Mouse (Mus musculus) MEL (cell line): ENCODE data around the gene Gnao1. TPM values are rescaled to one million over a fixed set of nuclear protein-coding genes. Genes with fewer than 3 reads are reported as not detected.

Experiments
- DNase-seq: peaks from one replicate; pipeline ENCODE4 v3.0.0; 2011; ENCODE audit warnings: low read depth, low spot score
- H3K27ac ChIP-seq: 2 replicates; pipeline ENCODE4 v1.5.1; 2012; ENCODE audit warnings: low read depth, mild to moderate bottlenecking, control low read depth, low read length, moderate library complexity; ENCODE audit not compliant: control insufficient read depth
- H3K27me3 ChIP-seq, 2 experiments: fragments of 150-350 bp in 1 of 2; sonication (generic) in 1 of 2; 2 replicates each; pipeline ENCODE4 v1.6.1; 2012; ENCODE audit warnings: low read length in 2 of 2, mild to moderate bottlenecking in 2 of 2, improper control_type of control experiment in 1 of 2, moderate library complexity in 1 of 2; ENCODE audit not compliant: insufficient read depth in 2 of 2, control insufficient read depth in 1 of 2
- H3K36me3 ChIP-seq, 2 experiments: 2 replicates each; pipeline ENCODE4 v1.6.1; 2012 to 2014; ENCODE audit warnings: low read length in 2 of 2, improper control_type of control experiment in 1 of 2, inconsistent platforms in 1 of 2, mild to moderate bottlenecking in 1 of 2; ENCODE audit not compliant: insufficient read depth in 2 of 2, control insufficient read depth in 1 of 2
- H3K4me1 ChIP-seq, 2 experiments: fragments of 150-350 bp in 1 of 2; sonication (generic) in 1 of 2; 2 replicates each; pipeline ENCODE4 v1.6.1; 2012; ENCODE audit warnings: low read length in 2 of 2, improper control_type of control experiment in 1 of 2, mild to moderate bottlenecking in 1 of 2; ENCODE audit not compliant: insufficient read depth in 2 of 2, control insufficient read depth in 1 of 2
- H3K4me3 ChIP-seq, 2 experiments: fragments of 150-350 bp in 1 of 2; sonication (generic) in 1 of 2; 2 replicates each; pipeline ENCODE4 v1.5.1; 2012; ENCODE audit warnings: low read depth in 2 of 2, low read length in 2 of 2, mild to moderate bottlenecking in 2 of 2, moderate library complexity in 2 of 2, control low read depth in 1 of 2, improper control_type of control experiment in 1 of 2; ENCODE audit not compliant: control insufficient read depth in 1 of 2, insufficient read depth in 1 of 2
- H3K79me2 ChIP-seq: 2 replicates; pipeline ENCODE4 v1.6.1; 2012; ENCODE audit warnings: mild to moderate bottlenecking, low read length, moderate library complexity; ENCODE audit not compliant: control insufficient read depth, poor library complexity, insufficient read depth
- H3K9ac ChIP-seq: 2 replicates; pipeline ENCODE4 v1.6.1; 2012; ENCODE audit warnings: low read depth, mild to moderate bottlenecking, control low read depth, low read length, moderate library complexity; ENCODE audit not compliant: control insufficient read depth, poor library complexity, severe bottlenecking
- H3K9me3 ChIP-seq: fragments of 150-350 bp; sonication (generic); replicated peaks from 2 replicates; pipeline ENCODE4 v1.6.1; 2012; ENCODE audit warnings: mild to moderate bottlenecking, low read length, improper control_type of control experiment, moderate library complexity; ENCODE audit not compliant: insufficient read depth
- BHLHE40 ChIP-seq: IDR thresholded peaks from 2 replicates; pipeline ENCODE4 v1.6.1; 2012; ENCODE audit warnings: low read depth, mild to moderate bottlenecking, inconsistent platforms, low read length, improper control_type of control experiment, borderline replicate concordance
- CTCF ChIP-seq, 3 experiments: IDR thresholded peaks in 2 of 3; conservative IDR thresholded peaks in 1 of 3; 2 replicates each; pipeline ENCODE4 v1.5.1; 2011 to 2012; ENCODE audit warnings: low read length in 3 of 3, low read depth in 2 of 3, mild to moderate bottlenecking in 2 of 3, improper control_type of control experiment in 1 of 3, inconsistent platforms in 1 of 3, mixed read lengths in 1 of 3, moderate library complexity in 1 of 3; ENCODE audit not compliant: control insufficient read depth in 1 of 3, insufficient read depth in 1 of 3, poor library complexity in 1 of 3, severe bottlenecking in 1 of 3
- E2F4 ChIP-seq: IDR thresholded peaks from 2 replicates; pipeline ENCODE4 v1.6.1; 2011; ENCODE audit warnings: low read depth, low read length, improper control_type of control experiment, borderline replicate concordance
- ELF1 ChIP-seq: IDR thresholded peaks from 2 replicates; pipeline ENCODE4 v1.6.1; 2014; ENCODE audit warnings: low read depth, mild to moderate bottlenecking, inconsistent platforms, low read length, improper control_type of control experiment, moderate library complexity
- EP300 ChIP-seq, 2 experiments: IDR thresholded peaks; 2 replicates each; pipeline ENCODE4 v1.6.1; 2011; ENCODE audit warnings: improper control_type of control experiment in 2 of 2, low read length in 2 of 2, low read depth in 1 of 2, mild to moderate bottlenecking in 1 of 2
- ETS1 ChIP-seq: IDR thresholded peaks from 2 replicates; pipeline ENCODE4 v1.6.1; 2012; ENCODE audit warnings: low read depth, mild to moderate bottlenecking, inconsistent platforms, low read length, improper control_type of control experiment, moderate library complexity
- GATA1 ChIP-seq: IDR thresholded peaks from 2 replicates; pipeline ENCODE4 v1.6.1; 2011; ENCODE audit warnings: low read depth, low read length, improper control_type of control experiment
- JUND ChIP-seq: IDR thresholded peaks from 2 replicates; pipeline ENCODE4 v1.6.1; 2011; ENCODE audit warnings: low read depth, mild to moderate bottlenecking, improper control_type of control experiment, low read length
- KAT2A ChIP-seq: conservative IDR thresholded peaks from 2 replicates; pipeline ENCODE4 v1.6.1; 2012; ENCODE audit warnings: low read depth, low read length, improper control_type of control experiment, inconsistent platforms
- MAFK ChIP-seq: IDR thresholded peaks from 2 replicates; pipeline ENCODE4 v1.6.1; 2011; ENCODE audit warnings: low read depth, mild to moderate bottlenecking, low read length, improper control_type of control experiment, borderline replicate concordance
- MAX ChIP-seq: IDR thresholded peaks from 2 replicates; pipeline ENCODE4 v1.6.1; 2011; ENCODE audit warnings: low read length, improper control_type of control experiment
- MAZ ChIP-seq: IDR thresholded peaks from 2 replicates; pipeline ENCODE4 v1.6.1; 2012; ENCODE audit warnings: low read depth, mild to moderate bottlenecking, inconsistent platforms, low read length, improper control_type of control experiment
- MEF2A ChIP-seq: IDR thresholded peaks from 2 replicates; pipeline ENCODE4 v1.6.1; 2014; ENCODE audit warnings: low read depth, mild to moderate bottlenecking, inconsistent platforms, low read length, improper control_type of control experiment; ENCODE audit not compliant: poor library complexity, insufficient replicate concordance, severe bottlenecking; ENCODE audit errors: extremely low read depth
- MXI1 ChIP-seq: IDR thresholded peaks from 2 replicates; pipeline ENCODE4 v1.6.1; 2011; ENCODE audit warnings: mild to moderate bottlenecking, low read depth, low read length, improper control_type of control experiment
- MYB ChIP-seq: IDR thresholded peaks from 2 replicates; pipeline ENCODE4 v1.6.1; 2011; ENCODE audit warnings: mild to moderate bottlenecking, low read depth, low read length, improper control_type of control experiment
- NELFE ChIP-seq: IDR thresholded peaks from 2 replicates; pipeline ENCODE4 v1.6.1; 2011; ENCODE audit warnings: low read depth, low read length, improper control_type of control experiment
- POLR2AphosphoS2 ChIP-seq: IDR thresholded peaks from 2 replicates; pipeline ENCODE4 v1.6.1; 2011; ENCODE audit warnings: low read length, improper control_type of control experiment
- POLR2AphosphoS5 ChIP-seq: IDR thresholded peaks from 2 replicates; pipeline ENCODE4 v1.6.1; 2012; ENCODE audit warnings: low read depth, borderline replicate concordance, mild to moderate bottlenecking, inconsistent platforms, low read length, moderate library complexity, mixed read lengths
- RAD21 ChIP-seq: IDR thresholded peaks from 2 replicates; pipeline ENCODE4 v1.6.1; 2011; ENCODE audit warnings: mild to moderate bottlenecking, low read depth, low read length, improper control_type of control experiment
- RCOR1 ChIP-seq: IDR thresholded peaks from 2 replicates; pipeline ENCODE4 v1.6.1; 2012; ENCODE audit warnings: low read depth, mild to moderate bottlenecking, inconsistent platforms, low read length, improper control_type of control experiment
- SMC3 ChIP-seq: IDR thresholded peaks from 2 replicates; pipeline ENCODE4 v1.6.1; 2011; ENCODE audit warnings: low read depth, low read length, improper control_type of control experiment
- TBP ChIP-seq: IDR thresholded peaks from 2 replicates; pipeline ENCODE4 v1.8.0; 2011; ENCODE audit warnings: low read depth, low read length, improper control_type of control experiment
- TCF12 ChIP-seq: IDR thresholded peaks from 2 replicates; pipeline ENCODE4 v1.6.1; 2014; ENCODE audit warnings: low read depth, mild to moderate bottlenecking, inconsistent platforms, low read length, improper control_type of control experiment, moderate library complexity
- ZC3H11A ChIP-seq: IDR thresholded peaks from 2 replicates; pipeline ENCODE4 v1.6.1; 2012; ENCODE audit warnings: low read depth, mild to moderate bottlenecking, inconsistent platforms, low read length, improper control_type of control experiment
- ZKSCAN1 ChIP-seq: IDR thresholded peaks from 2 replicates; pipeline ENCODE4 v1.6.1; 2012; ENCODE audit warnings: low read depth, mild to moderate bottlenecking, inconsistent platforms, low read length, improper control_type of control experiment, moderate library complexity
- ZMIZ1 ChIP-seq: IDR thresholded peaks from 2 replicates; pipeline ENCODE4 v1.6.1; 2012; ENCODE audit warnings: low read depth, mild to moderate bottlenecking, inconsistent platforms, low read length, improper control_type of control experiment, moderate library complexity
- polyA plus RNA-seq, 2 experiments: library from polyadenylated mRNA; stranded (reverse) in 1 of 2; unstranded in 1 of 2; fragments of >175 nt in 1 of 2; fragments of >200 nt in 1 of 2; gene quantifications; 2 replicates each; pipeline versions ENCODE4 v1.2.1 to v1.2.4; 2012; ENCODE audit warnings: low replicate concordance in 2 of 2, low read depth in 1 of 2; ENCODE audit not compliant: insufficient read length in 2 of 2, insufficient read depth in 1 of 2, missing spikeins in 1 of 2
- total RNA-seq: library from RNA; depleted of rRNA; stranded (reverse); fragments of 300-350 nt; gene quantifications from 2 replicates; pipeline ENCODE4 v1.2.3, GENCODE M21; 2012

Gnao1 gene
- total and polyA plus RNA-seq, 3 experiments, result 0.03 TPM; not detected in 2

GRCm38 (mm10) chr8:93989739-93990138, 180.0 kb downstream of the Gnao1 start:
- H3K9me3 ChIP-seq, result no peaks in the 10 kb centered on the region
- no peak for DNase-seq
- no peaks in the 10 kb centered on the region for H3K79me2 ChIP-seq
- H3K4me1 ChIP-seq, result no peaks in the 10 kb centered on the region
- no peak overlapping the region for H3K9ac ChIP-seq
- H3K36me3 ChIP-seq, result peaks cover 0 to 28% of the 10 kb centered on the region in 2 experiments; a peak in 2 of 4 replicates
- H3K27ac ChIP-seq, result no peak overlapping the region
- H3K4me3 ChIP-seq, result no peak overlapping the region
- no peaks in the 10 kb centered on the region for H3K27me3 ChIP-seq
- TF ChIP-seq SMC3, result no peak
- TF ChIP-seq BHLHE40, result no peak
- TF ChIP-seq GATA1, result no peak
- no peak for TF ChIP-seq NELFE
- TF ChIP-seq RAD21, result no peak
- TF ChIP-seq MYB, result no peak
- TF ChIP-seq ETS1, result no peak
- no peak for TF ChIP-seq POLR2AphosphoS2
- no peak for TF ChIP-seq E2F4
- TF ChIP-seq POLR2AphosphoS5, result no peak
- TF ChIP-seq EP300 (IDR thresholded peaks at IDR 0.05; ENCODE audit: low read depth in 1 of 2, low read length in 2 of 2), result no peak
- no peak for TF ChIP-seq MEF2A
- no peak for TF ChIP-seq RCOR1
- no peak for TF ChIP-seq JUND
- no peak for TF ChIP-seq CTCF (IDR thresholded peaks at IDR 0.05 in 2 of 3, conservative IDR thresholded peaks at IDR 0.05 in 1 of 3; ENCODE audit: control insufficient read depth in 1 of 3, insufficient read depth in 1 of 3, low read depth in 2 of 3, low read length in 3 of 3, poor library complexity in 1 of 3, severe bottlenecking in 1 of 3)
- no peak for TF ChIP-seq TCF12
- no peak for TF ChIP-seq ZKSCAN1
- no peak for TF ChIP-seq KAT2A
- no peak for TF ChIP-seq MXI1

DNA sequence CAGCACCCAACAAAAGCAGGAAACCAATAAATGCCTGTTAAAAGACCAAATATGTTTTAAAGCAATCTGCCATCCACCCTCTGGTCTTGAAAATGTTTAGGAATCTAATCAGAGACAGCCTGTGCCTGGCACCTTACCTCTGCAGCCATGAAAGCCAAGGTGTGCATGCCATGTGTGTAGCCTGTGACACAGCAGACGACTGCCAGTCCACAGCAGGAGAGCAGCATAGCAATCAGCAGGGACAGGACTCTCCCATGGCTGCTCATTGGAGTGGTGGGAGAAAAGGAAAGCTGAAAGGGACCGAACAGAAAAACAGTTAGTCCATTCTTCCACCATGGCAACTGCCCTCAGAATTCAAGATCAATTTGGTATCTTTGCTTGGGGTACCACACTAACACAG, 189.2 kb downstream of the Gnao1 start:
- Histone ChIP-seq H3K27me3 (no peaks in the 10 kb centered on the region), H3K4me3 (no peak overlapping the region), H3K9ac (no peak overlapping the region), H3K79me2 (no peaks in the 10 kb centered on the region), H3K36me3 (peaks cover 0 to 15% of the 10 kb centered on the region in 2 experiments; a peak in 2 of 4 replicates), H3K9me3 (no peaks in the 10 kb centered on the region), H3K27ac (no peak overlapping the region), H3K4me1 (no peaks in the 10 kb centered on the region)
- TF ChIP-seq NELFE, result no peak
- TF ChIP-seq JUND, result no peak
- TF ChIP-seq MAZ, result no peak
- no peak for TF ChIP-seq TBP
- TF ChIP-seq CTCF (IDR thresholded peaks at IDR 0.05 in 2 of 3, conservative IDR thresholded peaks at IDR 0.05 in 1 of 3; ENCODE audit: control insufficient read depth in 1 of 3, insufficient read depth in 1 of 3, low read depth in 2 of 3, low read length in 3 of 3, poor library complexity in 1 of 3, severe bottlenecking in 1 of 3), result no peak
- TF ChIP-seq ZKSCAN1, result no peak
- no peak for TF ChIP-seq ZMIZ1
- no peak for TF ChIP-seq MAFK
- TF ChIP-seq RAD21, result no peak
- no peak for TF ChIP-seq MYB
- no peak for TF ChIP-seq ELF1
- no peak for TF ChIP-seq MAX
- no peak for TF ChIP-seq ZC3H11A
- no peak for DNase-seq
